Mouse (Mus musculus) heart, embryonic 14.5 days (tissue): ENCODE measurements around the gene Eif4a2. TPM values are rescaled to one million over a fixed set of nuclear protein-coding genes. Genes with fewer than 3 reads are reported as not detected.
"Not testable (repeated sequence)": the region's sequence is repeated elsewhere in the genome, so short reads cannot be mapped to it uniquely, and the experiment has no call there.

Experiments used
- ATAC-seq: fragments of 200-750 bp; cut with Nextera tagmentation; 2 replicates; pipeline ENCODE4 v1.8.0; 2017; ENCODE audit warnings: low read depth, moderate TSS enrichment; ENCODE audit not compliant: insufficient number of reproducible peaks, insufficient read depth, low FRiP score
- H3K27ac ChIP-seq, 2 experiments: fragments of 200-500 bp in 1 of 2; fragments of 300-500 bp in 1 of 2; sonication (generic) in 1 of 2; replicated peaks in 1 of 2; 2 replicates each; pipeline ENCODE4 v1.5.1; 2012 to 2014; ENCODE audit warnings: low read depth in 2 of 2, low read length in 2 of 2, control low read depth in 1 of 2, mild to moderate bottlenecking in 1 of 2, mixed read lengths in 1 of 2; ENCODE audit not compliant: control insufficient read depth in 1 of 2, insufficient read depth in 1 of 2
- H3K27me3 ChIP-seq: fragments of 300-500 bp; sonication (generic); 2 replicates; pipeline ENCODE4 v1.6.1; 2014; ENCODE audit warnings: mild to moderate bottlenecking, low read length, control low read depth; ENCODE audit not compliant: control insufficient read depth, insufficient read depth
- H3K36me3 ChIP-seq: fragments of 300-500 bp; sonication (generic); 2 replicates; pipeline ENCODE4 v1.6.1; 2014; ENCODE audit warnings: mild to moderate bottlenecking, control low read depth, low read length, mixed read lengths; ENCODE audit not compliant: control insufficient read depth, insufficient read depth
- H3K4me1 ChIP-seq, 2 experiments: fragments of 200-500 bp in 1 of 2; fragments of 300-500 bp in 1 of 2; sonication (generic) in 1 of 2; 2 replicates each; pipeline ENCODE4 v1.6.1; 2012 to 2014; ENCODE audit warnings: low read length in 2 of 2, control low read depth in 1 of 2, mixed read lengths in 1 of 2; ENCODE audit not compliant: control insufficient read depth in 2 of 2, insufficient read depth in 2 of 2
- H3K4me2 ChIP-seq: fragments of 300-500 bp; sonication (generic); 2 replicates; pipeline ENCODE4 v1.6.1; 2014; ENCODE audit warnings: mild to moderate bottlenecking, low read length
- H3K4me3 ChIP-seq, 2 experiments: fragments of 200-500 bp in 1 of 2; fragments of 300-500 bp in 1 of 2; sonication (generic) in 1 of 2; 2 replicates each; pipeline ENCODE4 v1.5.1; 2012 to 2014; ENCODE audit warnings: low read length in 2 of 2, mild to moderate bottlenecking in 2 of 2, control low read depth in 1 of 2, low read depth in 1 of 2, moderate library complexity in 1 of 2; ENCODE audit not compliant: control insufficient read depth in 1 of 2, insufficient read depth in 1 of 2
- H3K9ac ChIP-seq: fragments of 300-500 bp; sonication (generic); 2 replicates; pipeline ENCODE4 v1.6.1; 2014; ENCODE audit warnings: mild to moderate bottlenecking, low read length
- H3K9me3 ChIP-seq: fragments of 300-500 bp; sonication (generic); 2 replicates; pipeline ENCODE4 v1.6.1; 2016; ENCODE audit warnings: low read length, control low read depth; ENCODE audit not compliant: control insufficient read depth
- WGBS: fragments of 180-500 bp; shearing (Covaris S2); extraction: QIAGEN DNeasy Blood & Tissue Kit; methylation state at CpG from one replicate; pipeline ENCODE4 v1.1.7; 2014; 5-methylcytosine and 5-hydroxymethylcytosine counted together
- polyA plus RNA-seq: library from polyadenylated mRNA; unstranded; fragments of >200 nt; fragmentation: Nextera tagmentation; extraction: Ambion mirVana; gene quantifications from 2 replicates; pipeline ENCODE4 v1.2.1, GENCODE M21; 2014

Gene Eif4a2
- polyA plus RNA-seq, 1 experiment from 2014 or later: 182 TPM

- H3K4me2 ChIP-seq, H3K27ac ChIP-seq, H3K4me1 ChIP-seq, H3K9ac ChIP-seq, H3K36me3 ChIP-seq, ATAC-seq, H3K27me3 ChIP-seq, H3K9me3 ChIP-seq, H3K4me3 ChIP-seq: not testable (repeated sequence)
- WGBS: 94% methylated on average over 1 of the region's 1 CpGs
Measured at GRCm38 (mm10) chr16:23088491-23088890, 18.8 kb upstream of the Eif4a2 start.

DNA sequence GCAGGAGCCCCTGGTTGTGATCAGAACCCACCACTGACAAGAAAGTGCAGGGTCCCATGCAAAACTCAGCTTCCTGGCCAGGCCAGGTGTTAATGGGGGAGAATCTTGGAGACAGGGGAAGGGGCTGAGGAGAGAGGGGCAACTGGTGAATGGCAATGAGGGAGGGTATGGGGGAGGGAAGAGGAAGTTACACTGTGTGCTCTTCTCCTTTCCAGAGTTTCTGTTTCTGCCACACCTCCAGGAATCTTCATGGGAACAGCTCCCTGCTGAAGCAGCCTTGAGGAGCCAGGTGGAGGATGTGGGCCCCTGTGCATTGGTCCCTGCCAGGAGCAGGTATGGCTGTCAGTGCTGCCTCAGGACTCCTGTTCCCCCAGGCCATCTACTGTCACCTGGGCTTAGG is 15.9 kb upstream of the Eif4a2 start:
- not testable (repeated sequence) for H3K4me3 ChIP-seq, H3K9ac ChIP-seq, H3K27ac ChIP-seq, ATAC-seq, H3K9me3 ChIP-seq, H3K27me3 ChIP-seq, H3K36me3 ChIP-seq, H3K4me2 ChIP-seq, H3K4me1 ChIP-seq

DNA sequence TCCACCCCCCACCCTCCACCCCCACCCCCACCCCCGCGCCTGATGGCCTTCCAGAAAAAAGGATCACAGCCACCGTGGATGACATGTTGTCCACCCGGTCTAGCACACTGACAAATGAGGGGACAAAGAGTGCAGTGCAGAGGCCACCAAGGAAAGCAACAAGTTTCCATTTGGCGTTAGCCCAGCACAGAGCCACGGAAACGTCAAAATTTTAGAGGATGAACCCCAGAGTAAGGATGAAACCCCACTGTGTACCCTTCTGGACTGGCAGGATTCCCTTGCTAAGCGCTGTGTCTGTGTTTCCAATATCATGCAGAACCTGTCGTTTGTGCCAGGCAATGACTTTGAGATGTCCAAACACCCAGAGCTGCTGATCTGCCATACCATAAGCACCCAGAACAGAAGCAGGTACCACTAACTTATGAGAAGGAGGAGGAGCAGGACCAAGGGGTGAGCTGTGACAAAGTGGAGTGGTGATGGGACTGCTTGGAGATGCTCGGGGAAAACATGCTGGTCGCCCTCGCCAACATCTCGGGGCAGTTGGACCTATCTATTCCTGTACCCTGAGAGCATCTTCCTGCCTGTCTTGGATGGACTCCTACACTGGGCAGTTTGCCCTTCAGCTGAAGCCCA is 13.8 kb upstream of the Eif4a2 start:
- no peak for ATAC-seq
- Histone ChIP-seq H3K27ac (no peak overlapping the region), H3K9ac (no peak overlapping the region), H3K4me1 (no peaks in the 10 kb centered on the region), H3K27me3 (no peaks in the 10 kb centered on the region), H3K36me3 (no peaks in the 10 kb centered on the region), H3K9me3 (no peaks in the 10 kb centered on the region), H3K4me2 (no peak overlapping the region), H3K4me3 (no peak overlapping the region)
- WGBS: 74% methylated on average over 13 of the region's 13 CpGs

DNA sequence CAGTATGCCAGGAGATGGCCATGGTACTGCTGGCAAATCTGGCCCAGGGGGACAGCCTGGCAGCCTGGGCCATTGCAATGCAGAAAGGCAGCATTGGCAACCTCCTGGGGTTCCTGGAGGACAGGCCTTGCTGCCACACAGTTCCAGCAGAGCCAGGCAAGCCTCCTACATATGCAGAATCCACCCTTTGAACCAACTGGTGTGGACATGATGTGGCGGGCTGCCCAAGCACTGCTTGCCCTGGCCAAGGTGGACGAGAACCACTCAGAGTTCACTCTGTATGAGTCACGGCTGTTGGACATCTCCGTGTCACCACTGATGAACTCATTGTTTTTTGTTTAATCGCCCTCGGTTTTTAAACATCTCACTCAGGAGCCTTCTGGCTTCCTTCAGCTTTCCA is 13.1 kb upstream of the Eif4a2 start:
- Histone ChIP-seq H3K4me3 (no peak overlapping the region), H3K27me3 (no peaks in the 10 kb centered on the region), H3K27ac (no peak overlapping the region), H3K9ac (no peak overlapping the region), H3K36me3 (no peaks in the 10 kb centered on the region), H3K4me1 (no peaks in the 10 kb centered on the region), H3K4me2 (no peak overlapping the region), H3K9me3 (no peaks in the 10 kb centered on the region)
- no peak for ATAC-seq
- 85% methylated on average over 6 of the region's 6 CpGs for WGBS

DNA sequence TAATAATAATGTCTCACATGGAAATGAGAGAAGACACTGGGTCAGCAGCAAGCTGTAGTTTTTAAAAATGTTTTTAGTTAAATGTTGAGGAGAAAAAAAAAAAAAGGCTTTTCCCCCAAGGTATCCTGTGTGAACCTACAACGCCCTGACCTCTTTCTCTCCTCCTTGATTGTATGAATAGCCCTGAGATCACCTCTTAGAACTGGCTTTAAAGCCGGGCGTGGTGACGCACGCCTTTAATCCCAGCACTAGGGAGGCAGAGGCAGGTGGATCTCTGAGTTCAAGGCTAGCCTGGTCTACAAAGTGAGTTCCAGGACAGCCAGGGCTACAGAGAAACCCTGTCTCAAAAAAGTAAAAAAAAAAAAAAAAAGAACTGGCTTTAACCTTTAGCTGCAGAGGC is 11.7 kb upstream of the Eif4a2 start:
- H3K27ac ChIP-seq, H3K27me3 ChIP-seq, H3K4me2 ChIP-seq, ATAC-seq, H3K9ac ChIP-seq, H3K9me3 ChIP-seq, H3K4me1 ChIP-seq, H3K36me3 ChIP-seq, H3K4me3 ChIP-seq: not testable (repeated sequence)
- 92% methylated on average over 5 of the region's 5 CpGs for WGBS

DNA sequence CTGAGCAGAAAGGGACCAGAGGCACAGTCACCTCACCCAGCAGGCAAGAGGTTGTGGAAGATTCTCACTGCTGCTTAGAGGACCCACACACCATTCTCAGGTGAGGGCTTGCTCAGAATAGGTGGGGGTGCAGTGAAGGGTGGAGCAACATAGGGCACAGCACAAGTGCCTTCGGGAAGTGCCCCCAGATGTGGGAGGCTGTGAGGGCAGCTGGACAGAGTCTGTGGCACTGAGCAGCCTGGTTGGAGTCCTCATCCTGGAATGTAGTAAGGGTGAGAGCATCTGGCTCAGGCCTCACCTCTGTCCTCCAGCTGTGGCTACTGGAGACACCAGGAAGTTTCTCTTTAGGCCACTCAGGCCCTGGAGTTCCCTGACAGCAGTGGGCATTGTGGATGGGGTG is 10.4 kb upstream of the Eif4a2 start:
- not testable (repeated sequence) for H3K27ac ChIP-seq, H3K36me3 ChIP-seq, H3K9ac ChIP-seq, H3K4me3 ChIP-seq, H3K9me3 ChIP-seq, H3K4me2 ChIP-seq, H3K27me3 ChIP-seq, ATAC-seq
- WGBS: 80% methylated on average over 1 of the region's 1 CpGs
- H3K4me1 ChIP-seq: peaks cover 6 to 10% of the 10 kb centered on the region in 2 experiments

DNA sequence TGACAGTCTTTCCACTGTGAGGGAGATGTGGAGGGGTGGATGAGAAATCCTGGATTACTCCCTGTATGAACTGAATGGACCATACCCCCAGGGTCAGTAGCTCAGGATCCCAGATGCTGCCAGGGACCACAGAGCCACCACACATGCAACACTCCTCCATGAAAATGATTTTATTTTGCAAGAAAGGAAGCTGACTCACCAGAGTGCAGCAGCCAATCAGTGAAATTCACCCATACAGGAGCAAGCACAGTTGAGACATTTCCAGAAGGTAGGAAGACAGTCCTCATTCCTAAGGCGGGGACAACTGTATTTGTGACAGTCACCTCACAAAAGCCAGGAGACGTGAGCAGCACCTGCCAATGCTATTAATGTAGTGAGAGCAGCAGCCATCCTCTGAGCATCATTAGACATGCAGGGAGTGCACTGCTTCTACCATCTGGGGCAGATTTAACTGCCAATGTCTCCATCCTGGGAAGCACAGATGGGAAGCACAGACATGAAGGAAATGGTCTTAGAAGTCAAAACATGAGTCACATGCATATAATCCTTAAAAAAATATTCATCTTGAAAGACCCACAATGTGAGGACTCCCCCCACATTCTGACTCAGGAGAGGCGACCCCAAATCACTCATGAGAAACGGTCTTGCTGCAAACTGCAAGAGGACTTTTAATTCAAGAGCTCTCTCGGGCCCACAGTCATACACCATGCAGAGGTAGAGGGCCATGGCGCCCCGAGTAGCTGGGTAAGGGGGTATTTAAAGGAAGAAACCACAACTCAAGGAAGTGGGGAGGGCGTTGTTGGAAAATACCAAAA is 9.7 kb upstream of the Eif4a2 start:
- not testable (repeated sequence) for H3K4me2 ChIP-seq, H3K36me3 ChIP-seq, H3K27ac ChIP-seq, H3K4me3 ChIP-seq, H3K9ac ChIP-seq, H3K9me3 ChIP-seq, ATAC-seq, H3K27me3 ChIP-seq
- WGBS: 79% methylated on average over 8 of the region's 8 CpGs
- H3K4me1 ChIP-seq: peaks cover 6 to 10% of the 10 kb centered on the region in 2 experiments

DNA sequence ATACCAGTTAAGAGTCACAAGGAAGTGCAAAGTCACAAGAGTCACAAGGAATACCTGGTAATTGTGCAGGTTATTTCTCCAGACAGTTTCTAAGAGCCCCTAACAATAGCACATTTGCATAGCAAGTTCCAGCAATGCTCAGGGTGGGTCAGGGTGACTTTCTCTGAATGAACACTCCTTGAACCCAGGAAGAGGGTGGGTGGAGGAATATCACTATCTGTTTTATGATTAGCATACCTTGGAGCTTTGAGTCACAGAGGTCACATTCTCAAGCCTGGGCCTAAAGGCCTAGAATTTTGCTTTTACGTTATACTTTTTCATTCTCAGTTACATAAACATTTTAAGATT is 9.2 kb upstream of the Eif4a2 start:
- H3K4me2 ChIP-seq, ATAC-seq, H3K27ac ChIP-seq, H3K4me3 ChIP-seq, H3K9me3 ChIP-seq, H3K36me3 ChIP-seq, H3K27me3 ChIP-seq, H3K9ac ChIP-seq: not testable (repeated sequence)
- 91% methylated on average over 1 of the region's 1 CpGs for WGBS
- H3K4me1 ChIP-seq: peaks cover 6 to 10% of the 10 kb centered on the region in 2 experiments
